Mouse (Mus musculus) kidney, postnatal 36 days (tissue): Measurements from ENCODE around the gene Fgf4.

Experiments
- DNase-seq, 2 experiments: peaks; one replicate each; pipeline ENCODE4 v3.0.0; 2021 to 2022; ENCODE audit warnings: mixed read lengths in 2 of 2

The Fgf4 gene

DNA sequence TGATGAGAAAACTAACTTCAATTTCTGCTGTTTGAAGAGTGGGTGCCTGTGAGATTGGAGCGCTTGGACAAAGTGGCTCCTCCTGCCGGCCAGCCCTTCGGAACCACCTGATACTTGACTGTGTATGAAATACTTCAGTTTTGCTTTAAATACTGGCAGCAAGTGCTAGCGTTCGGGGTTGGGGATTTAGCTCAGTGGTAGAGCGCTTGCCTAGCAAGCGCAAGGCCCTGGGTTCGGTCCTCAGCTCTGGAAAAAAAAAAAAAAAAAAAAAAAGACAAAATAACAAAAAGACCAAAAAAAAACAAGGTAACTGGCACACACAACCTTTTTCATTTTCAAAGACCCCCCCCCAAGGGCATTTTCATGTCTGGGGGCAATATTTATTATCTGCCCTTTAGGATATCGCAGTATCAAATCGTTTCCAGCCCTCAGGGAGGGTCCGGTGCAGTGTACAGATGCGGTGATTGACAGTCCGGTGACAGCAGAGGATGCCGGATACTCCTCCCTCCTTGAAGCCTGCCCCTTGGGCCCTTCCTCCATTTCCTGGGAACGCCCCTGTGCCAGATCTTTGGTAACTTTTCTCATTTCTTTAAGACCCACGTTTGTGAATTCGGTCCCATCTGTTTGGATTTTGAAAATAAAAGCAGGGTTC lies 67.3 kb downstream of the Fgf4 start:
- DNase-seq, result peak in 1 of 2 experiments; percentile 46
